8 mouse cellular contexts compared by ENCODE assay signal in the genomic region with DNA sequence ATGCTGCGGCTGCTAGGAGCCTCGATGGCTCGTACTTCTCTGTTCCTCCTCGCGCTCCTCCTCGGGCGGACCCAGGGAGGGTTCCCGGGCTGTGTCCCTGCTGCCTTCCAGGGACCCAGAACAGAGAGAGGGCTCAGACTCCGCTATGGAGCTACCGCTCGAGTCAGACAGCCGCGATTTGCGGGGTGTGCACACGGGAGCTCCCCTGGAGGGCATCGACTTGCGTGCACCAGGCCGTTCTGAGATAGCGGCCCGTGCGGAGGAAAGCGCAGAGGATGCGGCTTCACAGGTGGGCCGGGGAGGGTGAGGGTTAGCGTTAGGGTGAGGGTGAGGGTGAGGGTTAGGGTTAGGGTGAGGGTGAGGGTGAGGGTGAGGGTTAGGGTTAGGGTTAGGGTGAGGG. TPM values are rescaled to one million over a fixed set of nuclear protein-coding genes. Genes with fewer than 3 reads are reported as not detected.
DNase-seq lines count a peak whose midpoint lies in the region; ATAC-seq and TF ChIP-seq lines count a peak whose summit lies in the region.

No protein-coding gene starts in this region.

- TF ChIP-seq POLR2A in bone marrow macrophage, adult 2 months (IDR thresholded peaks at IDR 0.05; ENCODE audit: borderline replicate concordance, low read depth, low read length), result no peak

- no peaks in the 10 kb centered on the region for H3K9me3 ChIP-seq in heart, embryonic 13.5 days
- no peaks in the 10 kb centered on the region for H3K9me3 ChIP-seq in intestine, embryonic 15.5 days
- H3K9me3 ChIP-seq in neural tube, embryonic 11.5 days (ENCODE audit: control insufficient read depth, low read length), result no peaks in the 10 kb centered on the region

- H3K36me3 ChIP-seq in heart, embryonic 13.5 days, result no peaks in the 10 kb centered on the region; the same call in 1 of the 2 replicates
- H3K36me3 ChIP-seq in intestine, embryonic 15.5 days, result no peaks in the 10 kb centered on the region
- H3K36me3 ChIP-seq in neural tube, embryonic 11.5 days (ENCODE audit: control insufficient read depth, insufficient read depth, low read length), result no peaks in the 10 kb centered on the region

- peak overlapping the region; percentile 41 for H3K4me3 ChIP-seq in heart, embryonic 13.5 days
- peak overlapping the region; percentile 15; the same call in 1 of the 2 replicates for H3K4me3 ChIP-seq in bone marrow macrophage, adult 2 months (ENCODE audit: insufficient read depth, low read length)
- no peak overlapping the region for H3K4me3 ChIP-seq in intestine, embryonic 15.5 days (replicated peaks)
- peak overlapping the region; percentile 12 for H3K4me3 ChIP-seq in neural tube, embryonic 11.5 days (ENCODE audit: low read depth, low read length)

- DNase-seq in heart, postnatal 36 days, result no peak
- DNase-seq in neural tube, embryonic 11.5 days (ENCODE audit: low spot score), result no peak
- no peak for DNase-seq in adrenal gland, postnatal 25 days
- DNase-seq in ovary, postnatal 10 days (ENCODE audit: low spot score), result no peak
- no peak for DNase-seq in gastrocnemius, postnatal 4 days (ENCODE audit: low spot score in 2 of 2)

- H3K27ac ChIP-seq in heart, embryonic 13.5 days (replicated peaks), result no peak overlapping the region
- no peak overlapping the region for H3K27ac ChIP-seq in bone marrow macrophage, adult 2 months (ENCODE audit: insufficient read depth, low read depth, low read length)
- no peak overlapping the region for H3K27ac ChIP-seq in intestine, embryonic 15.5 days
- no peak overlapping the region for H3K27ac ChIP-seq in neural tube, embryonic 11.5 days (ENCODE audit: low read depth, low read length)

- peaks cover 33% of the 10 kb centered on the region for H3K4me1 ChIP-seq in heart, embryonic 13.5 days
- peaks cover 20% of the 10 kb centered on the region for H3K4me1 ChIP-seq in bone marrow macrophage, adult 2 months (ENCODE audit: control insufficient read depth, insufficient read depth, low read length)
- H3K4me1 ChIP-seq in intestine, embryonic 15.5 days (replicated peaks), result peaks cover 18% of the 10 kb centered on the region
- H3K4me1 ChIP-seq in neural tube, embryonic 11.5 days (ENCODE audit: control insufficient read depth, insufficient read depth, low read length), result peaks cover 17% of the 10 kb centered on the region; the same call in 1 of the 2 replicates

- peak overlapping the region; percentile 65 for H3K9ac ChIP-seq in heart, embryonic 13.5 days
- no peak overlapping the region; the same call in 1 of the 2 replicates for H3K9ac ChIP-seq in intestine, embryonic 15.5 days
- H3K9ac ChIP-seq in neural tube, embryonic 11.5 days (ENCODE audit: low read length), result peak overlapping the region; percentile 39

- no peak for TF ChIP-seq CTCF in bone marrow macrophage, adult 2 months (IDR thresholded peaks at IDR 0.05; ENCODE audit: low read depth, low read length)

- intact Hi-C loops in heart, postnatal 36 days (cut with DNase I), result loop anchor here (5.0 kb wide), 3 partner anchors 67 to 162 kb away; partner anchors contain the start of genes Agrn and C1qtnf12

- no peak for ATAC-seq in heart, embryonic 13.5 days (ENCODE audit: extremely low read depth, insufficient number of reproducible peaks, low FRiP score, low TSS enrichment)
- ATAC-seq in intestine, embryonic 15.5 days, result no peak
- no peak for ATAC-seq in neural tube, embryonic 11.5 days (ENCODE audit: insufficient read depth, low FRiP score, low TSS enrichment)

- WGBS in heart, embryonic 13.5 days, result 4% methylated on average over 25 of the region's 25 CpGs
- 33% methylated on average over 25 of the region's 25 CpGs for WGBS in intestine, embryonic 15.5 days
- WGBS in neural tube, embryonic 11.5 days, result 5% methylated on average over 25 of the region's 25 CpGs

- H3K27me3 ChIP-seq in heart, embryonic 13.5 days (replicated peaks), result peaks cover 29% of the 10 kb centered on the region
- peaks cover 12% of the 10 kb centered on the region for H3K27me3 ChIP-seq in intestine, embryonic 15.5 days (replicated peaks)
- peaks cover 22% of the 10 kb centered on the region for H3K27me3 ChIP-seq in neural tube, embryonic 11.5 days (ENCODE audit: control insufficient read depth, insufficient read depth, low read length)

- peak overlapping the region; percentile 65 for H3K4me2 ChIP-seq in heart, embryonic 13.5 days
- H3K4me2 ChIP-seq in intestine, embryonic 15.5 days (replicated peaks), result peak overlapping the region; percentile 18; the same call in 1 of the 2 replicates
- H3K4me2 ChIP-seq in neural tube, embryonic 11.5 days (ENCODE audit: low read depth), result peak overlapping the region; percentile 32

RNA-seq across cellular contexts. Expression of gene Tnfrsf18, which starts 8.9 kb away (rescaled TPM):
- polyA plus RNA-seq in heart, embryonic 13.5 days (2015; fragmentation: Nextera tagmentation; extraction: Ambion mirVana), result 1.9 and 2.0 TPM in 2 replicates
- not detected for total RNA-seq in heart, postnatal 36 days (2021)
- polyA plus RNA-seq in bone marrow macrophage, adult 2 months (2012; ENCODE audit: insufficient read depth, insufficient read length, missing spikeins), result not detected in 2 replicates
- polyA plus RNA-seq in intestine, embryonic 15.5 days (2015; fragmentation: Nextera tagmentation; extraction: Ambion mirVana), result 1.1 and 1.6 TPM in 2 replicates
- polyA plus RNA-seq in neural tube, embryonic 11.5 days (2014; fragmentation: Nextera tagmentation; extraction: Ambion mirVana), result 0.62 and 0.82 TPM in 2 replicates
- not detected in 2 replicates for total RNA-seq in adrenal gland, postnatal 25 days (2021)
- total RNA-seq in gastrocnemius, postnatal 4 days (2021), result under 1 TPM; 0.62 to 0.66 TPM

RNA-seq across cellular contexts. Expression of gene Tnfrsf4, which starts 21.3 kb away (rescaled TPM):
- polyA plus RNA-seq in heart, embryonic 13.5 days (2015; fragmentation: Nextera tagmentation; extraction: Ambion mirVana), result 0.42 and 0.47 TPM in 2 replicates
- under 1 TPM; 0.27 to 0.39 TPM for total RNA-seq in heart, postnatal 36 days (2021)
- polyA plus RNA-seq in bone marrow macrophage, adult 2 months (2012; ENCODE audit: insufficient read depth, insufficient read length, missing spikeins), result 1.5 and 1.7 TPM in 2 replicates
- polyA plus RNA-seq in intestine, embryonic 15.5 days (2015; fragmentation: Nextera tagmentation; extraction: Ambion mirVana), result 0.49 and 0.52 TPM in 2 replicates
- 0.45 TPM in 2 replicates for polyA plus RNA-seq in neural tube, embryonic 11.5 days (2014; fragmentation: Nextera tagmentation; extraction: Ambion mirVana)
- 1.5 TPM in 1 of 2 replicates, not detected in the other for total RNA-seq in adrenal gland, postnatal 25 days (2021)
- total RNA-seq in gastrocnemius, postnatal 4 days (2021), result 1 to 10 TPM in 1 of 2 experiments, under 1 TPM in 1; 0.93 to 1.4 TPM

RNA-seq across cellular contexts. Expression of gene Ttll10, which starts 24.3 kb away (rescaled TPM):
- 0.60 and 0.66 TPM in 2 replicates for polyA plus RNA-seq in heart, embryonic 13.5 days (2015; fragmentation: Nextera tagmentation; extraction: Ambion mirVana)
- total RNA-seq in heart, postnatal 36 days (2021), result not detected
- not detected in 2 replicates for polyA plus RNA-seq in bone marrow macrophage, adult 2 months (2012; ENCODE audit: insufficient read depth, insufficient read length, missing spikeins)
- 3.1 and 3.9 TPM in 2 replicates for polyA plus RNA-seq in intestine, embryonic 15.5 days (2015; fragmentation: Nextera tagmentation; extraction: Ambion mirVana)
- polyA plus RNA-seq in neural tube, embryonic 11.5 days (2014; fragmentation: Nextera tagmentation; extraction: Ambion mirVana), result not detected in 2 replicates
- total RNA-seq in adrenal gland, postnatal 25 days (2021), result 0.61 TPM in 1 of 2 replicates, not detected in the other
- not detected for total RNA-seq in gastrocnemius, postnatal 4 days (2021)

RNA-seq across cellular contexts. Expression of gene Sdf4, which starts 42.2 kb away (rescaled TPM):
- 127 and 136 TPM in 2 replicates for polyA plus RNA-seq in heart, embryonic 13.5 days (2015; fragmentation: Nextera tagmentation; extraction: Ambion mirVana)
- 10 to 100 TPM; 77.9 to 89.1 TPM for total RNA-seq in heart, postnatal 36 days (2021)
- 197 and 213 TPM in 2 replicates for polyA plus RNA-seq in bone marrow macrophage, adult 2 months (2012; ENCODE audit: insufficient read depth, insufficient read length, missing spikeins)
- polyA plus RNA-seq in intestine, embryonic 15.5 days (2015; fragmentation: Nextera tagmentation; extraction: Ambion mirVana), result 154 and 166 TPM in 2 replicates
- polyA plus RNA-seq in neural tube, embryonic 11.5 days (2014; fragmentation: Nextera tagmentation; extraction: Ambion mirVana), result 136 and 139 TPM in 2 replicates
- total RNA-seq in adrenal gland, postnatal 25 days (2021), result 248 and 275 TPM in 2 replicates
- 100 to 1,000 TPM; 116 to 117 TPM for total RNA-seq in gastrocnemius, postnatal 4 days (2021)

RNA-seq across cellular contexts. Expression of gene B3galt6, which starts 42.5 kb away (rescaled TPM):
- polyA plus RNA-seq in heart, embryonic 13.5 days (2015; fragmentation: Nextera tagmentation; extraction: Ambion mirVana), result 8.8 and 10.7 TPM in 2 replicates
- 1 to 10 TPM; 2.2 to 2.4 TPM for total RNA-seq in heart, postnatal 36 days (2021)
- polyA plus RNA-seq in bone marrow macrophage, adult 2 months (2012; ENCODE audit: insufficient read depth, insufficient read length, missing spikeins), result 1.7 and 2.3 TPM in 2 replicates
- polyA plus RNA-seq in intestine, embryonic 15.5 days (2015; fragmentation: Nextera tagmentation; extraction: Ambion mirVana), result 13.4 and 14.0 TPM in 2 replicates
- 18.9 and 19.9 TPM in 2 replicates for polyA plus RNA-seq in neural tube, embryonic 11.5 days (2014; fragmentation: Nextera tagmentation; extraction: Ambion mirVana)
- 6.6 and 9.7 TPM in 2 replicates for total RNA-seq in adrenal gland, postnatal 25 days (2021)
- total RNA-seq in gastrocnemius, postnatal 4 days (2021), result 1 to 10 TPM; 4.8 to 6.0 TPM
